Mouse (Mus musculus) embryo, embryonic 10 days (tissue): Measurements from ENCODE around the gene Vmn1r239-ps.
"Not testable (repeated sequence)": the region's sequence is repeated elsewhere in the genome, so short reads cannot be mapped to it uniquely, and the experiment has no call there.

Experiments used
- DNase-seq: peaks from one replicate; pipeline ENCODE4 v3.0.0-alpha.2; 2015; ENCODE audit warnings: low spot score

Vmn1r239-ps gene

DNA sequence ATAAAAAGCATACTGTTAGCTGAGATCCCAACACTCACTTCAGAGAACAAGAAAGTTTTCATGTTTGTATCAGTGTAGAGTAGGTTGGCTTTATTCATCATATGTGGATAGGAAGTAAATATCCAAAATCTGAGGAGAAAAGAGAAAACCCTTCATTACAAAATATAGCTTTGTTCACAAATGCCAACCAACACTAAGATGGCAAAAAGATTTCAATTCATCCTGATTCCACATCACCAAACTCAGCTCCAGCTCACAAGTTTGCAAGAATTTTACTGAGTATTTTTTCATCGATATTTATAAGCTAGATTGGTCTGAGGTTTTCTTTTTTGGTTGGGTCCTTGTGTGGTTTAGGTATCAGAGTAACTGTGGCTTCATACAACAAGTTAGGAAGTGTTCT, at the start of gene Vmn1r239-ps:
Vmn1r239-ps (minus strand) TSS at position 101 of the 400 bp plus-strand sequence.
- not testable (repeated sequence) for DNase-seq

DNA sequence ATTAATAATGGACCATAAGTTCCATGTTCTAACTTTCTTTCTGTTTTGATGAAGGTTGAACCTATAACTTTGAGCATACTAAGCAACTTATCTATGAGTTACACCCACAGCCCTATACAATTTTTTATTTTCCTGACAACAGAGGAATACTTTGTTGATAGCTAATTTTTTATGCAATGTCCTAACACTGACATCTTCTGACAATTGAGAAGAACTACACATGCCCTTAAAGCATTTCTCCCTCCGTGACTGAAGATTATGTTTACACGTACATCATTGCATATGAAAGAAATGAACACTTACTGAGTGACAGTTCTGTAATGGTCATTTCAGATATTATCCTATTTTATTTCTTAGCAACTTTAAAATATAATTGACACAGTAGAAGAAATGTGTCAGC, 36.0 kb upstream of the Vmn1r239-ps start:
- no peak for DNase-seq

DNA sequence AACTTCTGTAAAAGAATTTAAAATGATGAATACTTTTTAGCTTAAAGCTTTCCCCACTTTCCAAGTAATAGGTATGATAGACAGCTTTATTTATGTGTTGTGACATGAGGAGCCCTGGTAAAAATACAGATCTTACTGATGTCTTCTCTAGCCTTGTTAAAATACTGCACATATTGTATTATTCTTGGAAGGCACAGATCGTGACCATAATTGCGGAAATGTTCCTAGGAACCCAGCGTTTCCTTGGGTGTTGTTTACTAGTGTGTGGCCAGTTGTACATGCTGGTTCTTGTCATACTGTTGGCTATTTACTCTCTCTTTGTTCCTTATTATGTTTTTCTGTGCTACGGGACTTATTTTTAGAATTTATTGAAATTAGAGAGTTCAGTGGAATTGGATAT, 10.1 kb downstream of the Vmn1r239-ps start:
- DNase-seq: no peak

DNA sequence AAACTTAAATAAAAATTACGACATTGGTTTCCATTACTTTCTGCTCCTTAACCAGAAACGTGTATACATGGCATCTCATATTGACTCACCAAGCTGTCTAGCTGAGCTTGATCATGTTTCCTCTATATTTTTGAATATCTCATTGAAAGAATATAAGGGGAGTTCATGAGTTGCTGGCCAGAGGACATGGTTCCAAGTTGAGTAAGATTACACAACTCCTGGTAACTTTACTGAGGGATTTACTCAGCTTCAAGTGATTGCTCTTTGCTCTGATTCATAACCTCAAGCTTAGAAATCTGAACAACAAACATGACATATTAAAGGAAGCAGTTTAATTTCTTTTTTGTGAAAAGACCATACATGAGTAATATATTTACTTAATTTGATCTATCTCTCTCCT, 18.1 kb downstream of the Vmn1r239-ps start:
- DNase-seq: no peak

DNA sequence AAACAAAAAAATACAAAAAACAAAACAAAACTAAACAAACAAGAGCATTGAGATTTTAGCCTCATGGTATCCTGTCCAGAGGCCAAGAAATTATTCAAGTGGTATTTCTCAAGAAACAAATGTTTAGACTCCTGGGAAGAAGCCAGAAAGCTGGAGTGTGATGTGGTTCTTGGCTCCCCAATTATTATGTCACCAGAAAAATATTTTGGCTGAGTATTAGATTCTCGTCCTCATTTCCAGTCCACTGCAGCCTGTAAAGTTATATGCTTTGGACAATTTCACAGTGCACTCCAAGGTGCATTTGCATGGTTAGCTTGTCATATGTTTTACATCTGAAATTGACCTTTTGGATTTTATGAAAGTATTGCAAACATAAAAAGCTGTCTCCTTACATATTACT, 23.8 kb downstream of the Vmn1r239-ps start:
- no peak for DNase-seq

DNA sequence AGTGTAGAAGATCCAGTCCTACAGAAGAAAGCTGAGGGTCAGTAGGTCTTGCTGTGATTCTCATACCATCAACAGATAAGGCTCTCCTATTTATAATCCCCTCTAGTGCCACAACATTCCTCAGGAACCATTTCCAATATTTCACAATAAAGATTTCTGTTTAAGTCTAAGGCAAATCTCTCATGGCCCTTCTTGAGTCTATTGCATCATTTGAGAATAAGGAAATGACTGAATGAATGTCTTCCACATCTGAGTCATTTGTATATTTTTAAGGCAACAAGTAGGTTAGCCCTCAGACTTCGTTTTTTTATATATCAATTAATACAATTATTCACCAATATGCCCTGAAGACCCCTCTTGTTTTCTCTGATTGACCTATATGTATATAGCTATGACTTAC, 24.4 kb downstream of the Vmn1r239-ps start, which contains the start of gene Il13ra2:
Il13ra2 (minus strand) TSS at position 64 of the 400 bp plus-strand sequence.
- DNase-seq: no peak
